9 mouse cellular contexts compared by ENCODE assay signal in genomic region chr1:194753168-194753567, GRCm38 (mm10).
DNase-seq lines count a peak whose midpoint lies in the region; ATAC-seq and TF ChIP-seq lines count a peak whose summit lies in the region.
"Had no signal": no experiment of that assay in that cellular context is flagged by ENCODE, and none has a peak within 500 bp of the region (broad histone marks: within the 10 kb centered on the region; RNA-seq: fewer than 3 reads in every experiment).

No protein-coding gene starts in this region.

- peak; percentile 80 for TF ChIP-seq CTCF in layer of hippocampus, adult 2 months (conservative IDR thresholded peaks at IDR 0.05)

- no peaks in the 10 kb centered on the region for H3K4me1 ChIP-seq in heart, embryonic 12.5 days (replicated peaks)
- no peaks in the 10 kb centered on the region for H3K4me1 ChIP-seq in forebrain, embryonic 14.5 days (ENCODE audit: control insufficient read depth, insufficient read depth, low read length)

- no peak for ATAC-seq in heart, embryonic 12.5 days (ENCODE audit: insufficient number of reproducible peaks, low FRiP score)
- ATAC-seq in forebrain, embryonic 14.5 days = peak; percentile 54
- ATAC-seq in erythroid progenitor cell, adult 5-6 weeks (replicated peaks; ENCODE audit: low FRiP score, poor library complexity, severe bottlenecking) = no peak

- peak; percentile 73 for DNase-seq in heart, adult 11 months
- DNase-seq in A20 (ENCODE audit: low read depth, low spot score) = peak; percentile 69
- DNase-seq in brain, adult 2 months (ENCODE audit: low read depth, low spot score) = peak; percentile 74
- DNase-seq in forebrain, embryonic 14.5 days (ENCODE audit: low spot score) = peak; percentile 63
- peak; percentile 39 to 62 for DNase-seq in layer of hippocampus, adult 2 months (ENCODE audit: low spot score in 2 of 2)
- peak; percentile 32 for DNase-seq in lung, postnatal 25 days (ENCODE audit: low spot score)

- H3K9ac ChIP-seq in heart, embryonic 12.5 days = no peak overlapping the region
- H3K9ac ChIP-seq in forebrain, embryonic 14.5 days (ENCODE audit: low read length) = no peak overlapping the region
- H3K9ac ChIP-seq: heart, embryonic 13.5 days had no signal

- no peaks in the 10 kb centered on the region for H3K9me3 ChIP-seq in heart, embryonic 12.5 days (replicated peaks)
- no peaks in the 10 kb centered on the region for H3K9me3 ChIP-seq in forebrain, embryonic 14.5 days (replicated peaks; ENCODE audit: control insufficient read depth, low read length)
- H3K9me3 ChIP-seq: heart, embryonic 13.5 days had no signal

- peaks cover 24% of the 10 kb centered on the region for H3K36me3 ChIP-seq in heart, embryonic 12.5 days
- peaks cover 76% of the 10 kb centered on the region for H3K36me3 ChIP-seq in forebrain, embryonic 14.5 days (ENCODE audit: control insufficient read depth, insufficient read depth, low read length)

- H3K27ac ChIP-seq in heart, embryonic 12.5 days (ENCODE audit: poor library complexity, severe bottlenecking) = no peak overlapping the region
- no peak overlapping the region for H3K27ac ChIP-seq in forebrain, embryonic 14.5 days (ENCODE audit: low read depth, low read length)
- H3K27ac ChIP-seq in layer of hippocampus, adult 2 months = no peak overlapping the region
- H3K27ac ChIP-seq: heart, embryonic 13.5 days had no signal

- 48% methylated on average over 2 of the region's 2 CpGs for WGBS in heart, embryonic 12.5 days
- 53% methylated on average over 2 of the region's 2 CpGs for WGBS in forebrain, embryonic 14.5 days

- H3K4me2 ChIP-seq in heart, embryonic 12.5 days = no peak overlapping the region
- no peak overlapping the region for H3K4me2 ChIP-seq in forebrain, embryonic 14.5 days (ENCODE audit: low read length)
- H3K4me2 ChIP-seq: heart, embryonic 13.5 days had no signal

- H3K4me3 ChIP-seq in heart, embryonic 12.5 days = no peak overlapping the region
- H3K4me3 ChIP-seq in forebrain, embryonic 14.5 days (ENCODE audit: low read depth, low read length) = no peak overlapping the region
- H3K4me3 ChIP-seq in layer of hippocampus, adult 2 months = no peak overlapping the region
- H3K4me3 ChIP-seq: heart, embryonic 13.5 days had no signal

- H3K27me3 ChIP-seq in heart, embryonic 12.5 days (replicated peaks) = no peaks in the 10 kb centered on the region
- no peaks in the 10 kb centered on the region for H3K27me3 ChIP-seq in forebrain, embryonic 14.5 days (replicated peaks; ENCODE audit: control insufficient read depth, insufficient read depth, low read length)
- H3K27me3 ChIP-seq: heart, embryonic 13.5 days had no signal
